Mouse (Mus musculus) brown adipose tissue, adult 24 weeks (tissue): ENCODE data around the gene Zbp1. TPM values are rescaled to one million over a fixed set of nuclear protein-coding genes. Genes with fewer than 3 reads are reported as not detected.

ENCODE experiments used
- H3K27ac ChIP-seq: fragments of 200-500 bp; replicated peaks from 2 replicates; pipeline ENCODE4 v1.5.1; 2012; ENCODE audit warnings: low read depth, mild to moderate bottlenecking, low read length
- H3K4me1 ChIP-seq: fragments of 200-500 bp; 2 replicates; pipeline ENCODE4 v1.6.1; 2012; ENCODE audit warnings: low read length, mixed read lengths; ENCODE audit not compliant: control insufficient read depth, insufficient read depth, insufficient read length
- H3K4me3 ChIP-seq: fragments of 200-500 bp; 2 replicates; pipeline ENCODE4 v1.5.1; 2012; ENCODE audit warnings: low read depth, mild to moderate bottlenecking, low read length, moderate library complexity; ENCODE audit not compliant: insufficient read depth
- polyA plus RNA-seq: library from polyadenylated mRNA; stranded (reverse); fragments of >200 nt; gene quantifications from 2 replicates; pipeline ENCODE4 v1.2.4, GENCODE M21; 2012; ENCODE audit not compliant: missing spikeins, insufficient read depth, insufficient read length

Zbp1 gene
- polyA plus RNA-seq, 1 experiment, result not detected

- Histone ChIP-seq H3K27ac (no peak overlapping the region), H3K4me1 (no peaks in the 10 kb centered on the region)
These were observed 9.5 kb downstream of the Zbp1 start for GRCm38 (mm10) chr2:173209091-173209815.

GRCm38 (mm10) chr2:173207051-173207450 lies 11.7 kb downstream of the Zbp1 start:
- Histone ChIP-seq H3K4me1 (no peaks in the 10 kb centered on the region), H3K4me3 (no peak overlapping the region), H3K27ac (no peak overlapping the region)

More at GRCm38 (mm10) chr2:173209091-173209815, 9.5 kb downstream of the Zbp1 start:
- H3K4me3 ChIP-seq, result no peak overlapping the region

GRCm38 (mm10) chr2:173205563-173206099 lies 13.1 kb downstream of the Zbp1 start:
- H3K4me3 ChIP-seq, result no peak overlapping the region
- no peak overlapping the region for H3K27ac ChIP-seq
- no peaks in the 10 kb centered on the region for H3K4me1 ChIP-seq

GRCm38 (mm10) chr2:173204671-173205070 lies 14.1 kb downstream of the Zbp1 start:
- Histone ChIP-seq H3K4me1 (no peaks in the 10 kb centered on the region), H3K27ac (no peak overlapping the region), H3K4me3 (no peak overlapping the region)

GRCm38 (mm10) chr2:173203726-173204125 lies 15.0 kb downstream of the Zbp1 start:
- Histone ChIP-seq H3K4me3 (no peak overlapping the region), H3K27ac (no peak overlapping the region), H3K4me1 (no peaks in the 10 kb centered on the region)

- H3K4me3 ChIP-seq, result no peak overlapping the region
- no peak overlapping the region for H3K27ac ChIP-seq
- no peaks in the 10 kb centered on the region for H3K4me1 ChIP-seq
These were observed 15.6 kb downstream of the Zbp1 start for GRCm38 (mm10) chr2:173202924-173203689.

GRCm38 (mm10) chr2:173194796-173195195 lies 23.9 kb downstream of the Zbp1 start:
- no peaks in the 10 kb centered on the region for H3K4me1 ChIP-seq
- H3K27ac ChIP-seq, result no peak overlapping the region
- no peak overlapping the region for H3K4me3 ChIP-seq

GRCm38 (mm10) chr2:173187182-173187855 lies 31.4 kb downstream of the Zbp1 start:
- H3K27ac ChIP-seq, result peak overlapping the region; percentile 73; the same call in 1 of the 2 replicates
- H3K4me3 ChIP-seq, result no peak overlapping the region
- H3K4me1 ChIP-seq, result no peaks in the 10 kb centered on the region

GRCm38 (mm10) chr2:173186047-173186943 lies 32.4 kb downstream of the Zbp1 start:
- H3K27ac ChIP-seq, result peak overlapping the region; percentile 27; the same call in 1 of the 2 replicates
- H3K4me1 ChIP-seq, result no peaks in the 10 kb centered on the region
- H3K4me3 ChIP-seq, result no peak overlapping the region

GRCm38 (mm10) chr2:173185282-173185681 lies 33.4 kb downstream of the Zbp1 start:
- no peak overlapping the region for H3K27ac ChIP-seq
- no peaks in the 10 kb centered on the region for H3K4me1 ChIP-seq

GRCm38 (mm10) chr2:173184475-173185080 lies 34.1 kb downstream of the Zbp1 start:
- no peak overlapping the region for H3K4me3 ChIP-seq
- no peaks in the 10 kb centered on the region for H3K4me1 ChIP-seq
- H3K27ac ChIP-seq, result no peak overlapping the region

More at GRCm38 (mm10) chr2:173185282-173185681, 33.4 kb downstream of the Zbp1 start:
- no peak overlapping the region for H3K4me3 ChIP-seq

- Histone ChIP-seq H3K4me1 (no peaks in the 10 kb centered on the region), H3K4me3 (no peak overlapping the region), H3K27ac (no peak overlapping the region)
These were observed 34.8 kb downstream of the Zbp1 start for GRCm38 (mm10) chr2:173183836-173184460.

GRCm38 (mm10) chr2:173183311-173183710 lies 35.4 kb downstream of the Zbp1 start:
- no peak overlapping the region for H3K4me3 ChIP-seq
- no peak overlapping the region for H3K27ac ChIP-seq
- no peaks in the 10 kb centered on the region for H3K4me1 ChIP-seq
